Mouse (Mus musculus): ENCODE data around the gene 1700025G04Rik.

Gene 1700025G04Rik

DNA sequence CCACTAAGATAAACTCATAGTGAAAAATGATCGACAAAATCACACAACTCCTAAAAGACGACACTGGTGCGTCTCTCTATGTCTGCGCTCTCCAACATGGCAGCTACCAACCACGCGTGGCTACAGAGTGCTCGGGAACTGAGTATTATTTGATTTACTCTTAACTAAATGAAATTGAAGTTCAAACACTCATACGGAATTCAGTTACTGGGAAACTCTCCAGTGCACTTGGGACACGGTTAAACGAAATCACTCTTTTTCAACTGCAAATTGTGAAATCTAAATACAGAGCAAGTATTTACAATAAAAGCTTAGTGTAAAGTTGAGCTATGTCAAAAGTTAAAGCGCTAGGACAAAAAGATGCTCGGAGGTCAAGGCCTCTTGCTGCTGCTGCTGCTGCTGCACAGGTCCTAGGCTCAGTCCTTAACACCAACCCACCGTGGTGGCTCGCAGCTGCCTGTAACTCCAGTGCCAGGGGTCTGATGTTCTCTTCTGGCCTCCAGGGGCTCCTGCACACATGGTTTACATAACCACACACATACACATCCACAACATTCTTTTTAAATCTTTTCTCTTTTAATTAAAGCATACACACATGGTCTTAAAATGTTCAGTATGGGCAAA is 13.6 kb downstream of the 1700025G04Rik start:
- no peak for DNase-seq (ENCODE audit: extremely low read depth, low read depth, low spot score)

DNA sequence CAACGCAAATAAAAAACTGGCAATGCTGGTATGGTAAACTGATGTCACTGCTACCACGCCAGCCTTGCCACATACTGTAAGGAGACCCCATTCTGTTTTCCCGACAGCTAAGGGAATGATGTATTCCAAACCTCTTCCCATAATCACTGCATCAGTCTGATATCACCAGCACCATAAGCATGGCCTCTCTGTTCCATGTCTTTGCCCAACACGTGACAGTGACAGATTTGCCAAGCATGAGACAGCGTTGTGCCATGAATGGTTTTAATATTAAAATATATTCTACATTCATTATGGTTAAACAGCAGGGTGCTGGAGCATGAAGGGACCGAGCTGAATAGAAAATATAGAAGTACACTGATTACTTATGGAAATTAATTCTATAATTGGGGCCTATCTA is 14.2 kb downstream of the 1700025G04Rik start:
- DNase-seq (ENCODE audit: extremely low read depth, low read depth, low spot score) = no peak

DNA sequence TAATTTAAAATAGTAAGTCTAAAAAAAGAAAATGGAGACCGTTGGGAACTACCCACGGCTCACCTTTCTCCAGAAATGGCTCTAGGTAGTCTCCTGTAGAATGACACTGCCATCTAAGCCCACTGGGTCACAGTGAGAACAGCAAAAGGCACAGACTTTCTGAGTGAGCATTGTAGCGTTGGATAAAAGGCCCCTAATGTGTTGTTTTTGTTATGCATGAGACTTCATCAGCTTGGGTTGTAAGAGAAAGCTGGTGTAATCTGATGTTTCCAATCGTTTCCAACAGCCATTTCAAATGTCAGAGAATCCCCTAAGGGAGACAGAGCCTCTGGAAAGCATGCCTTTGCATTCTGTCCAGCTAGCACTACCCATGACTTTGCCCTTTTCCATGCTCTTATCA is 19.5 kb downstream of the 1700025G04Rik start:
- no peak for DNase-seq (ENCODE audit: extremely low read depth, low read depth, low spot score)

DNA sequence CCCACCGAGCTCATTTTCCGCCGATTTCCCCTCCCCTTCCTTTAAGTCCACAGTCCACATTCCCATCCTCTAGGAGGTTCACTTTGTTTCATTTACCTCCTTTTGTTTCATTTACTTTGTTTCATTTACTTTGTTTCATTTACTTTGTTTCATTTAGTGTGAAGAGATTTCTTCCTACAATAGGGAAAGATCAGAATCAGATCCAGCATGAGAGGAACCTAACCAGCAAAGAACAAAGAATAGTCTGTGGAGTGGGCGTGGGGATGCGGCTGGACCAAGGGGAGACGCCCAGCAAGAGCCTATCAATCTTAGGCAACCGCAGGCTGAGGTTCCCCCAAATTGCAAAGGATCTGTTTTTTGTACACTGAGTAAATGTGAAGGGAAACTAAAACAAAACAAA is 20.2 kb downstream of the 1700025G04Rik start:
- DNase-seq (ENCODE audit: extremely low read depth, low read depth, low spot score) = no peak

DNA sequence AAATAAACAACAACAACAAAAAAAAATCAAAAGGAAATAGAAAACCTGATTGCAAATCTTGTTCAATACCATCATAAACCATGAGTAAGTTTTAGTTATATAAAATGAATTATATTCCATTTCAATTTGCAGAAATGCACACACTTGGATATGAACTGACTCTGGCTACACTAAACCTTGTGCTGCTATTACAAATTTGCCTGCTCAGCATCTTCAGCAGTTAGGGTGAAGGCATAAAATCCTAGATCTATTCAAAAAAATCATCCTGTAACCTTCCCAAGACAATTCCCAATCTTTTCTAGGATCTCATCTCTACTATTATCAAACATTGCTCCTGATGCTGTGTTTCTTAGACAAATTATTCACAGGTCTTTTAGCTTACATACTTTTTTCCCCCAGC is 22.0 kb downstream of the 1700025G04Rik start:
- no peak for DNase-seq (ENCODE audit: extremely low read depth, low read depth, low spot score)

DNA sequence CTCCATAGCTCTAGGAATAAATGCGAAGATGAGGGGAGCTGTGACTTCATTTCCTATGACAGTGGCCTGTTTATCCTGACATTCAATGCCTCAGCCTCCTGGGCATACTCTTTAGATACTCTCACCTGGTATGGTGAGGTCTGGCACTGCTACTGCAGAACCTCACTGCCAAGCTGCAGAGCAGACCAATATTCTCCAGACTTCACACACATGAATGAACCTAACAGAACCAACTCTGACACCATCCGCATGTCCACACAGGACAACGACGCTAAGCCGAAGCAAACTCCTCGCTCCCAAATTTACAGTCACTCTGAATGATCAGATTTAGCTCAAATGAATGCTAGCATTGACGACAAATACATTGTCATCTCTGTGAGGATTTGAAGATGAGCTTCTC is 24.4 kb downstream of the 1700025G04Rik start:
- DNase-seq (ENCODE audit: extremely low read depth, low read depth, low spot score) = no peak

DNA sequence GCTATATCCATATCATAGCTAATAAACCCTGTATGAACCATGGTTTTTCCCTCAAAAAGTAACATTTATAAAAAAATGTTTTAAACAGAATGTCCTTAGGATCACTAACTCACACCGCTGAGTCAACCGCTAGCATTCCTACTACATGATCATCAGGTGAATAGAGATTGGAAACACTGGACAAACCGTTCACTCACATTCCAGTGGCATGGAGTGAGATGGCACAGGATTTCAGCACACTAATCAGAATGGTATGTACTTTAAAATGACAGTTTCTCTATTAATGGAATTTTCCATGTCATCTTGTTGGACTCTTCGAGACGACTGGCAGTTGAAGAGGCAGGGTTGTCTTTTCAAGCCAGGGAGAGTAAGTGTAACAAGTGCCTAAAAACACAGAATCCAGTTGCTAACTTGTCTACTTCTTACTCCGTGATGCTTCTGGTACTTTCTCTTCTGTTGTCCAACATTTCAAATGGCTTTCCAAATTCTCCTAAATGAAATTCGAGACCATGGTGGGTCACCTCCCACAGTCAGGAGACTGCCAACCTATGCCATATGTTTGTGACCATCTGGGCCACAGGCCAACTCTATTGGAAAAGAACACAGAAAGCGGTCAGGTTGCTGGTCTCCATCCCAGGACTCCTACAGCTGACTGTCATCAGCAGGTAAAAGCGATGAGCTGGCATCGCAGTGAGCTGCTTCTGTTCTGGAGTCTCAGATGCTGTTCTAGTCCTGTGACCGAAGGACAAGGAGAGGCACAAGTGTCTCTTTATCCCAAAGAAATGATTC is 26.4 kb downstream of the 1700025G04Rik start:
- no peak for DNase-seq (ENCODE audit: extremely low read depth, low read depth, low spot score)

DNA sequence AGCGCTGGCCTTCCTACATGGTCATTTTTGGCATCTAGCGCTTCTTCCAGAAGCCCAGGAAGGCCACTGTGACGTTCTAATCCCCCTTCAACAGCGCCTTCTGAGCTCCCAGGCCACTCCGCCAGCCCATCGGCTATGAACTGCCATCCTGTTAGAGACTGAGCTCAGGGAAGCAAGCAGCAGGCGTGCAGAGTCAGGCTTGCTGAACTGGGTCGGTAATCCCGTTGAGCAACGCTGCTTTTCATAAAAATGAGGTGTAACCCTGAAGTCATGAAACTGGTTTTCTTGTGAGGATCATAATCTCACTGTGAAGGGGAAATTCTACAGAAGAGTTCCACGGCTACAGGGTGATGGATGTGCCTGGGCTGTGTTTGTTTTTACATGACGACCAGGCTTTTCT is 28.2 kb downstream of the 1700025G04Rik start:
- DNase-seq (ENCODE audit: extremely low read depth, low read depth, low spot score) = peak; percentile 97

DNA sequence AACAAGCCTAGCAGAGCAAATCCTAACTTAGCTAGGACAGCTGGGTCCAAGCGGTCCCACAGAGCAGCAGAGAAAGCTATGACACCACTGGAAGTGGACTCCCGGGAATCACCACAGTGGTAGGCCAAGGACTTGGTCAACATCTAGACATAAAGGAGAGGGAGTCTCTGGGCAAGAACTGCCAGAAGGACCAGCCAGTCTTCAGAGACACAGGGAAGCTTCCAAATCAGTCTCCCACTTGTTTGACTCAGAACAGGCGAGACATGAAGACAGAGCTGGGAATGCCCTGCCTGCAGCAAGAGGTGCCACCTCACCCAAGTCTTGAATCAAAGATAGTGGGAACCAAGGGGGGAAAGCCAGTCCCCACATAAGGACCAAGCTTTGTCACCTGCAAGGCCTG is 29.7 kb downstream of the 1700025G04Rik start:
- no peak for DNase-seq (ENCODE audit: extremely low read depth, low read depth, low spot score)

DNA sequence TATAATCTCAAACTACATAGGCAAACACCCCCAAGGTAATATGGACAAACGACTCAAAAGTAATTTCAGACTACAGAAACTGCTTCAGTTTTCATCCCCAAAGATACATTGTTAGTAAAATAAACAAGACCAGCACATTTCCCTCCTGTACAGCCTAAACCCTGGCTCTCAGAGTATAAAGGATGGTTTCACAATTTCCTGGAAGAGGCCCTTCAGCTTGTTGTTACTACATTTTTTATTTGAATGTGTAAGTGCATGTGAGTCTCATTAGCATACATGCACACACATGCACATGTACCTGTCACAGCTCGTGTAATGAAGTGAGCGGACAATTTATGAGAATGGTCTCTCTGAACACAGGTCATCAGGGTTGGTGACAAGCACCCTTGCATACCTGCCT is 31.1 kb downstream of the 1700025G04Rik start:
- peak; percentile 68 for DNase-seq (ENCODE audit: extremely low read depth, low read depth, low spot score)

DNA sequence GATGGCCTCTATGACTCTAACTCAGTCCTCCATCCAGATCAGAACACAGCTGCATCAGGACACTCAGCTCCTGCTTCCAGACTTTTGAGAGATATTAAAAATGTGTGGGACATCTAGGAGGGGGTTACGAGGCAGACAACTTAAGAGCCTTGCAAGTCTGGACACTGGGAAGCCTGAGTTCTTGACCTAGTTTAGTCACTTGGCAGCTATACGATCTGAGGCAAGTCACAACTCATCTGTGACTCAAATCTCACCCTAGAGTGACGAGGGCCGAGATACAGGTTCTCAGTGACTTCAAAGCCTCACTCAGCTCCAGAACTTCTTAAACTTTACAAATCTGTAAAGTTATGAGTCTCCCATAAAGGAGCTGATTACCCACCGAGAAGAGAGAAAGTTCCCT is 36.8 kb downstream of the 1700025G04Rik start:
- peak; percentile 56 for DNase-seq (ENCODE audit: extremely low read depth, low read depth, low spot score)

DNA sequence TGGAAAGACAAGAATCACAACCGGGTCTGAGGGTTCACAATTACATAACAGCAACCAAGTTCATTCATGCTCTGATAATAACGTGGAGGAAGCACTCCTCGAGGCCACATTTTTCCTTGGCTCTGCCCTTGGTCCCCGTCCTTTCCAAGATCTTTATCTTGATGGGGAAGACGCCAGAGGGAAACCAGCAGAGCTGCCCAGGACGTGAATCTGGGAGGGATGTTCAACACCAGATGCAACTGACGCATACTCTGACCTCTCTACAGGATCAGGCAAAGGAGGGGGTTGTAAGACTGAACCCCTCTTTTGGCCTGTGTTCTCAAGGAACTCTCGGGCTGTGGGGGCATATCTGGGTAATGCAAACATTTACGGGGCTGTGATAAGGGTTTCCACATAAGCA is 38.1 kb downstream of the 1700025G04Rik start:
- DNase-seq (ENCODE audit: extremely low read depth, low read depth, low spot score) = peak; percentile 61

DNA sequence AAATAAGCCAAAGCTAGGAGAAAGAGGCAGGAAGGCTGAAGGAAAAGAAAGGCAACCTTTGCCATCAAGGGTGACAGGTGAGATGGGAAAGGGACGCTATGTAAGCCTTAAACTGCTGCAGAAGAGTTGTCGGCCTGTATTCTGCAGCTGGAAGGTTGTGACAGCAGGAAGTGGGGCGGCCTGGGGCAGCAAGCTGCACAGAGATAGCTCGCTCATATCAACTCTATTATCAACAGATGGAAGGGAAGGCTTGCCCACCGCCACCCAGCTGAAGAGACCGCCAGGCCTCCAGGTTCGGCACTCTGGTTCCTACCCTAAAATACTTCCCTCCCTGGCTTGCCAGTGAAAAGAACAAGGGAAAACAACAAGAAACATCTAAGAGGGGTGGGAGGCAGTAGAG is 39.9 kb downstream of the 1700025G04Rik start:
- no peak for DNase-seq (ENCODE audit: extremely low read depth, low read depth, low spot score)

DNA sequence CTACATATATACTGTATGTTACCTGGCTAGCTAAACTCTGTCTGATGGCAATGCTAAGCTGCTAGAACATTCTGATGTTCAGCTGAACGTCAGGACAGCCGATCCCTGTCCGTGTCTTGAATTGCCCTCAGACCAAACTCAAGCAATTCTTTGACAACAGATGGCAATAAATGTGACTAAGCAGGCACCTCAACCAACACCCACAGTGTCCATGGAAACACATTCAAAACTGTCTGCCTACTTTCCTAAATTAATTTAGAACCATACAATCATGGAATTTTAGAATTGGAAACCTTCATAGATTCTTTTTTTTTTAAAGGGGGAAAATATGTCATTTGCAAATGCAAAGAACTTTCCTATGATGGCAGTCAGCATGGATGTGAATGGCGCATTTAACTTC is 41.6 kb downstream of the 1700025G04Rik start:
- DNase-seq (ENCODE audit: extremely low read depth, low read depth, low spot score) = no peak

DNA sequence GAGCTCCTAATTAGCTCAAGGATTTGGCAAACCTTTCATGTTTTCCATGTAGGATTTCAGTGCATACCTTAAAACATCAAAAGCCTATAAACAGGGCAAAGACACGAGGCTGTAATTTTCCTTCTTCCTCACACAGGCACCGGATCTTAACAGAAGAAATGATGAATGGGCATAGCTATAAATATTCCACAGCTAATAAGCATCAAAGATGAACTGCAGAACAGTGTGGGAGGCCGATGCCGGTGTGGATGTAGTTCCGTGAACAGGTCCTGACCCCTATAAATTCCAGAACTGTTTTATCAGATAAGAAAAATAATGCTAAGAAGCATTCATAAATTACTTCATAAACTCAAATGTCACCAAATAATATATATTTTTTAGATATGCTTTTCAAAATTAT is 42.5 kb downstream of the 1700025G04Rik start:
- DNase-seq (ENCODE audit: extremely low read depth, low read depth, low spot score) = no peak

DNA sequence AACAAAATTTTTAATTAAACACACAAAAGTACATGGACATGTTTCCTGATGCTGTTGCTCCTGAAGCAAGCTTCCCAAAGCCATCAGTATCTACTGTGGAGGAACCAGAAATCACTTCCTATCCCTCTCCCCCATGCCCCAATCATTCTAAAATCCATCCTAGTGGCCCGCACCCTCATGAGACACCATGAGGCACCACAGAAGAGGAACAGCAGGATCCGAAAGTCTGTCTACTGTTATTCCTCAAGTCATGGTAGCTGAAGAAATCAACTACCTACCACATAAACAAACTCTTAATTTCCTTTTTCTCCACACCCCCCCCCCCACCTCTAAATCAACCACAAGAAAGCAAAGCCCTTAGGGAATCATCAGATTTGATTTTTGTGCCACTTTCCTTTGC is 46.5 kb downstream of the 1700025G04Rik start:
- no peak for DNase-seq (ENCODE audit: extremely low read depth, low read depth, low spot score)

DNA sequence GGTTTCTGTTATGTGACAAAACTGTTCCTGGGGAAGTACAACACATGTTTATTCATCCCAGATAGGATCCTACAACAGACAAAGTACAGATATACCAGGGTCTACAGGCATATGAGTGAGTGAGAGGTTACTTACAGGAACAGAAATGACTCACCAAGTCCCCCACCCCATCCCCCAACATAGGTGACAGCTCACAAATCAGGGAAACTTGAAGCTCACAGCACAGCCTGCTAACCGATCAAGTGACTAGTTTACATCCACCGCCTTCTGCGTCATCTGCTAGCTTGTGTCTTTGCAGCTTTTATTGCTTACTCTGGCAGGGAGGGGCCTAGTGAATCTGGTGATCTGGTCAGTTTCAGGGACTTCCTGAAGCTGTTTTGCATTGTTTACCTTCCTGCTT is 47.5 kb downstream of the 1700025G04Rik start:
- no peak for DNase-seq (ENCODE audit: extremely low read depth, low read depth, low spot score)

DNA sequence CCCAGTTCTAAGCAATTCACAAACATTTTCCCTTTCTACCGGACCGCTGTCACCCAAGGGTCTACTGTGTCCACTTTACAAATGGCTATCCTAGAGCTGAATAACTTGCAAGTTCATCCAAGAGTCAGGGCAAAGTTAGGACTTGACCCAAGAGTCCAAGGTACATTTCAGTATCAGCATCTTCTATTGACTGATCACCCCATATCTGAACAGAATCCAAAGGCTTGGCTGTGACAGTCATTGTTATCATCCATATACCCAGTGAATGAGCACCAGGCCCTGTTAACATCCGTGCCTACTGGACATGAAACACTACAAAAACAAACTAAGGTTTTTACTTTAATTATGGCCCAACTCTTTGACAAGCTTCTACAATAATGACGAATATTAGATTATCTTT is 48.9 kb downstream of the 1700025G04Rik start:
- DNase-seq (ENCODE audit: extremely low read depth, low read depth, low spot score) = no peak

DNA sequence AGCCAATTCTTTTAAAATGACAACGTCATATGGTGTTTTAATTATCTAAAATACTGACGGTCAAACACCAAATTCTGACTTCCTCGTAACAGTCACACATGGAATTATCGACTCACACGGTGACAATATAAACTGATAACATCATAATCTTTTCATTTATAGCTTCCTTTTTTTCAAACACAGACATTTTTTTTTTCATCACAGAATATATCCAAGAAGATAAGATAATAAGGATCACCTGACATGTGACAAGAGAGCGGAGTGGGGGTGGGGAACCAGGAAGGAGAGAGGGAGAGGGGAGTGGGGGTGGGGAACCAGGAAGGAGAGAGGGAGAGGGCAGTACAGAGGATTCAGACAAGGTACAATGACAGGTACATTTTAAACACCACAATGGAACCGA is 49.9 kb downstream of the 1700025G04Rik start:
- no peak for DNase-seq (ENCODE audit: extremely low read depth, low read depth, low spot score)

DNA sequence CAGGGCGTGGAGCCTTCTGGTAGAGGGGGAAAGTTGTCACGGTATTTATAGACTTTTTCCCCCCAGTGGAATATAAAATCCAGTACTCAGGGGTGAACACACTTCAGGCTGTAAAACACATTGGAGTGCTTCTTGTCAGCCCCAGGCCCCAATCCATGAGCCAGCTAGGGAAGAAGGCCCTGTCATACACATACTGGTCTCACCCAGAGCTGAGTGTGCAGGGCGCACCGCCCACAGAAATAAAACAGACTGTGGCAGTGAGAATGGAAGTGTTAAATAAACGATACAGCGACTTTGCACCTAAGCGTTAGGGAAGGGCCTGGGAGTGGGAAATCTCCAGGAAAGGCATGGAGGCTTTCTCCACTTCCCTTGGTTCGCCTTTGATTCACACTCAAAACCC is 50.3 kb downstream of the 1700025G04Rik start:
- DNase-seq (ENCODE audit: extremely low read depth, low read depth, low spot score) = no peak

DNA sequence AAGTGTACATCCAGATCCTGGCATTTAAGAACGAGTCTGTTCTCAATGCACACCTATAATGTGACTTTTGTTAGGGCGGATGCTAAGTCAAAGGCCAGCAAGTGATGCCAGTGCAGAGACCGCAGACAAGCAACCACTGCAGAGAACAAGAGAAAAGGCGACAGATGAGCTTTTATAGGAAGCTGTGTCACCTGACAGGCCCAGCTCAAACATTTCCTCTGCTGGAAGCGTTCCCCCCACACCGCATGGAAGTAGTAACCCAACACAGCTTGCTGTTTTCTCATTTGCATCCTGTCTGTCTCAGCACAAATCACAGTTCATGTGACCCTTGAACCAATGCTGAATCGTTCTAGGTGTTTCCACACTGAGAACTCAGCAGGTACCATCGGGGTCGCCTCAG is 51.8 kb downstream of the 1700025G04Rik start:
- DNase-seq (ENCODE audit: extremely low read depth, low read depth, low spot score) = no peak

DNA sequence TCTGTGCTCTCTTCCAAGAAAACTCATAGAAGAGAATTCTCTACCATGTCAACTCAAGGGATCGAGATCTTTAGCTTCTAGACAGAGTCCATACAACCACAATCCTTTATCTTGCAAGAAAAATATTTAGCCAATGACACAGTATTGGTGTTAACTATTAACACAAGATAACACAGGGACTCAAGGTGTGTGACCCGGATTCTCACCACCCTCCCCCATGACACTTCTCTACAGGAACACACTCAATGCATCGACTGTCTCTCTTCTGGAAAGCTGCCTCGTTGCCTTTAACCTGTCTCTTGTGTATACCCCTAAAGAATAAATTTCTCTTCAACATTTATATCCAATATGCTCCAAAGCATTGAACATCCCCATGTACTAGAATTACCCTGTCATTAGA is 52.3 kb downstream of the 1700025G04Rik start:
- no peak for DNase-seq (ENCODE audit: extremely low read depth, low read depth, low spot score)

DNA sequence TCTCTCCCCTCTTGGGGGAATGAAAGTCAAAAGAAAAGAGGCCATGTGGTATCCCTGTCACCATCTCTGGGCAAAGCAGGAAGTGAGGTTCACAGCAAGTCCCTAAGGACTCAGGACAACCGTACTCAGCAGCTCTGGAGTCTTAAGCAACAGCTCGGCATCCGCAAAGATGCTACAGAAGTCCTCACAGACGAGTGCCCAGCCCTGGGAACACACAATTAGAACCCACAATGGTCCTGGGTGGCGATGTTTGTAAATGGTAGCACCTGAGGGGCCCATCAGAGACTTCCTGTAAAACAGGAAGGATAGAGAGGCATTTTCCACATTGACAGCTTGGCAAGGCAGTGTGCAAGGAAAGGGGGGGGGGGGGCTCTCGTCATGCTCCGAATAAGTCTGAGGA is 55.2 kb downstream of the 1700025G04Rik start:
- DNase-seq (ENCODE audit: extremely low read depth, low read depth, low spot score) = no peak

All from fat pad, adult 2 months (tissue).